Mouse (Mus musculus) megakaryocyte, embryonic 14.5 days (primary cell): ENCODE measurements around the gene Ric8b. TPM values are rescaled to one million over a fixed set of nuclear protein-coding genes. Genes with fewer than 3 reads are reported as not detected.

Source experiments
- H3K27me3 ChIP-seq: replicated peaks from 2 replicates; pipeline ENCODE3; 2012; ENCODE audit warnings: inconsistent platforms
- H3K36me3 ChIP-seq: replicated peaks from 2 replicates; pipeline ENCODE3; 2012; ENCODE audit warnings: low read length, inconsistent platforms, mixed read lengths
- H3K4me1 ChIP-seq: 2 replicates; pipeline ENCODE4 v1.6.1; 2012; ENCODE audit warnings: inconsistent platforms
- H3K4me3 ChIP-seq: replicated peaks from 2 replicates; pipeline ENCODE3; 2012; ENCODE audit warnings: moderate library complexity, mild to moderate bottlenecking, inconsistent platforms
- H3K9me3 ChIP-seq: 2 replicates; pipeline ENCODE4 v1.6.1; 2012; ENCODE audit warnings: inconsistent platforms
- FLI1 ChIP-seq: IDR thresholded peaks from 2 replicates; pipeline ENCODE4 v1.6.1; 2012; ENCODE audit warnings: low read length, inconsistent platforms, mixed read lengths
- GATA1 ChIP-seq: IDR thresholded peaks from 3 replicates; pipeline ENCODE4 v1.6.1; 2012; ENCODE audit warnings: mixed read lengths, low read length, inconsistent platforms, borderline replicate concordance
- polyA plus RNA-seq: library from polyadenylated mRNA; stranded (reverse); fragments of >175 nt; gene quantifications from 2 replicates; pipeline ENCODE4 v1.2.3, GENCODE M21; 2012; ENCODE audit warnings: low replicate concordance; ENCODE audit not compliant: insufficient read depth

The Ric8b gene
- polyA plus RNA-seq, 1 experiment: 2.9 TPM

- H3K9me3 ChIP-seq: no peaks in the 10 kb centered on the region
- peaks cover 16% of the 10 kb centered on the region for H3K4me1 ChIP-seq
- no peak overlapping the region for H3K4me3 ChIP-seq
- peaks cover 88% of the 10 kb centered on the region for H3K36me3 ChIP-seq
- TF ChIP-seq GATA1: no peak
- TF ChIP-seq FLI1: no peak
- H3K27me3 ChIP-seq: no peaks in the 10 kb centered on the region
Measured at GRCm38 (mm10) chr10:84997571-84998224, 80.3 kb downstream of the Ric8b start.

GRCm38 (mm10) chr10:84998225-84998579 lies 80.8 kb downstream of the Ric8b start:
- no peaks in the 10 kb centered on the region for H3K9me3 ChIP-seq
- no peak for TF ChIP-seq GATA1
- TF ChIP-seq FLI1: no peak
- H3K4me1 ChIP-seq: peaks cover 17% of the 10 kb centered on the region
- H3K4me3 ChIP-seq: no peak overlapping the region
- no peaks in the 10 kb centered on the region for H3K27me3 ChIP-seq
- peaks cover 88% of the 10 kb centered on the region for H3K36me3 ChIP-seq

GRCm38 (mm10) chr10:85001920-85002319 lies 84.5 kb downstream of the Ric8b start:
- H3K4me1 ChIP-seq: peaks cover 41% of the 10 kb centered on the region
- peaks cover 87% of the 10 kb centered on the region for H3K36me3 ChIP-seq
- H3K27me3 ChIP-seq: no peaks in the 10 kb centered on the region
- no peaks in the 10 kb centered on the region for H3K9me3 ChIP-seq
- no peak overlapping the region for H3K4me3 ChIP-seq
- TF ChIP-seq GATA1 (no peak), FLI1 (no peak)

- H3K27me3 ChIP-seq: no peaks in the 10 kb centered on the region
- peaks cover 87% of the 10 kb centered on the region for H3K36me3 ChIP-seq
- no peaks in the 10 kb centered on the region for H3K9me3 ChIP-seq
- TF ChIP-seq FLI1 (no peak), GATA1 (no peak)
- H3K4me3 ChIP-seq: peak overlapping the region; percentile 31
- H3K4me1 ChIP-seq: peaks cover 31% of the 10 kb centered on the region
Measured at GRCm38 (mm10) chr10:85003190-85004026, 86.0 kb downstream of the Ric8b start.

- no peak for TF ChIP-seq FLI1
- no peak overlapping the region for H3K4me3 ChIP-seq
- no peaks in the 10 kb centered on the region for H3K27me3 ChIP-seq
- H3K9me3 ChIP-seq: no peaks in the 10 kb centered on the region
- peaks cover 96% of the 10 kb centered on the region for H3K36me3 ChIP-seq
- H3K4me1 ChIP-seq: peaks cover 38% of the 10 kb centered on the region
Measured at GRCm38 (mm10) chr10:85006573-85007310, 89.3 kb downstream of the Ric8b start.

- no peaks in the 10 kb centered on the region for H3K27me3 ChIP-seq
- peaks cover 48% of the 10 kb centered on the region for H3K4me1 ChIP-seq
- peaks cover 96% of the 10 kb centered on the region for H3K36me3 ChIP-seq
- no peak overlapping the region for H3K4me3 ChIP-seq
- TF ChIP-seq GATA1 (no peak), FLI1 (no peak)
- H3K9me3 ChIP-seq: no peaks in the 10 kb centered on the region
Measured at GRCm38 (mm10) chr10:85007861-85008840, 90.7 kb downstream of the Ric8b start.

- peaks cover 30% of the 10 kb centered on the region for H3K4me1 ChIP-seq
- no peaks in the 10 kb centered on the region for H3K27me3 ChIP-seq
- TF ChIP-seq FLI1 (no peak), GATA1 (no peak)
- no peak overlapping the region for H3K4me3 ChIP-seq
- H3K36me3 ChIP-seq: peaks cover 98% of the 10 kb centered on the region
- no peaks in the 10 kb centered on the region for H3K9me3 ChIP-seq
Measured at GRCm38 (mm10) chr10:85011066-85011465, 93.7 kb downstream of the Ric8b start.

- TF ChIP-seq GATA1 (no peak), FLI1 (no peak)
- no peak overlapping the region for H3K4me3 ChIP-seq
- no peaks in the 10 kb centered on the region for H3K27me3 ChIP-seq
- no peaks in the 10 kb centered on the region for H3K9me3 ChIP-seq
- peaks cover 98% of the 10 kb centered on the region for H3K36me3 ChIP-seq
- H3K4me1 ChIP-seq: peaks cover 24% of the 10 kb centered on the region
Measured at GRCm38 (mm10) chr10:85013464-85013863, 96.0 kb downstream of the Ric8b start.

- H3K27me3 ChIP-seq: no peaks in the 10 kb centered on the region
- H3K9me3 ChIP-seq: no peaks in the 10 kb centered on the region
- no peak overlapping the region for H3K4me3 ChIP-seq
- H3K4me1 ChIP-seq: peaks cover 27% of the 10 kb centered on the region
- peaks cover 98% of the 10 kb centered on the region for H3K36me3 ChIP-seq
- TF ChIP-seq FLI1 (no peak), GATA1 (no peak)
Measured at GRCm38 (mm10) chr10:85013924-85014428, 96.6 kb downstream of the Ric8b start.
